Mouse (Mus musculus) forebrain, embryonic 13.5 days (tissue): ENCODE results near the gene Myadm. TPM values are rescaled to one million over a fixed set of nuclear protein-coding genes. Genes with fewer than 3 reads are reported as not detected.
"Not testable (repeated sequence)": the region's sequence is repeated elsewhere in the genome, so short reads cannot be mapped to it uniquely, and the experiment has no call there.

ENCODE experiments used
- ATAC-seq: fragments of 200-750 bp; cut with Nextera tagmentation; 2 replicates; pipeline ENCODE4 v1.8.0; 2017
- H3K27ac ChIP-seq: fragments of 300-500 bp; sonication (generic); 2 replicates; pipeline ENCODE4 v1.5.1; 2015; ENCODE audit warnings: inconsistent platforms, mild to moderate bottlenecking, moderate library complexity
- H3K27me3 ChIP-seq: fragments of 300-500 bp; sonication (generic); 2 replicates; pipeline ENCODE4 v1.6.1; 2015; ENCODE audit warnings: mild to moderate bottlenecking, inconsistent platforms
- H3K36me3 ChIP-seq: fragments of 300-500 bp; sonication (generic); 2 replicates; pipeline ENCODE4 v1.6.1; 2015; ENCODE audit warnings: mild to moderate bottlenecking, inconsistent platforms; ENCODE audit not compliant: poor library complexity, severe bottlenecking
- H3K4me1 ChIP-seq: fragments of 300-500 bp; sonication (generic); 2 replicates; pipeline ENCODE4 v1.6.1; 2015; ENCODE audit warnings: inconsistent platforms
- H3K4me2 ChIP-seq: fragments of 300-500 bp; sonication (generic); 2 replicates; pipeline ENCODE4 v1.6.1; 2015; ENCODE audit warnings: inconsistent platforms, mild to moderate bottlenecking, moderate library complexity
- H3K4me3 ChIP-seq: fragments of 300-500 bp; sonication (generic); 2 replicates; pipeline ENCODE4 v1.5.1; 2015; ENCODE audit warnings: mild to moderate bottlenecking, inconsistent platforms
- H3K9ac ChIP-seq: fragments of 300-500 bp; sonication (generic); 2 replicates; pipeline ENCODE4 v1.6.1; 2015; ENCODE audit warnings: mild to moderate bottlenecking, inconsistent platforms
- H3K9me3 ChIP-seq: fragments of 300-500 bp; sonication (generic); replicated peaks from 2 replicates; pipeline ENCODE4 v1.6.1; 2016; ENCODE audit warnings: inconsistent platforms
- WGBS: fragments of 180-500 bp; shearing (Covaris S2); methylation state at CpG from one replicate; pipeline ENCODE4 v1.1.7; 2015; 5-methylcytosine and 5-hydroxymethylcytosine counted together
- polyA plus RNA-seq: library from polyadenylated mRNA; unstranded; fragments of >200 nt; fragmentation: Nextera tagmentation; extraction: Ambion mirVana; gene quantifications from 2 replicates; pipeline ENCODE4 v1.2.1, GENCODE M21; 2015

The Myadm gene
- polyA plus RNA-seq, 1 experiment from 2014 or later: 14.6 TPM

DNA sequence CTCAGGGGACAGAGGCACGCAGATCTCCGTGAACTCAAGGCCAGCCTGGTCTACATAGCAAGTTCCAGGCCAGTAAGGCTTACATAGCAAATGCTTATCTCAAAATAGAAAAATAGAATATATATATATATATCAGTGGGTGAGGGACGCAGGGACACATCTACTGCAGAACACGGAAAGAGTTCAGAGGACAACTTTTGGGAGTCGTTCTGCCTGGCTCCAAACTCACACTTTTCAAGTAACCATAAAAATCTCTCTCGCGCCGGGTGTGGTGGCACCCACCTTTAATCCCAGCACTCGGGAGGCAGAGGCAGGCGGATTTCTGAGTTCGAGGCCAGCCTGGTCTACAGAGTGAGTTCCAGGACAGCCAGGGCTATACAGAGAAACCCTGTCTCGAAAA is 3.4 kb downstream of the Myadm start:
- peaks cover 35% of the 10 kb centered on the region for H3K36me3 ChIP-seq
- H3K9me3 ChIP-seq, H3K9ac ChIP-seq, H3K4me2 ChIP-seq, ATAC-seq, H3K27ac ChIP-seq, H3K4me3 ChIP-seq, H3K27me3 ChIP-seq: not testable (repeated sequence)
- peaks cover 39% of the 10 kb centered on the region for H3K4me1 ChIP-seq
- WGBS: 86% methylated on average over 12 of the region's 12 CpGs

- Histone ChIP-seq H3K4me2 (peak overlapping the region; percentile 52), H3K27me3 (no peaks in the 10 kb centered on the region), H3K4me3 (peak overlapping the region; percentile 17), H3K9ac (peak overlapping the region; percentile 58), H3K27ac (no peak overlapping the region), H3K9me3 (no peaks in the 10 kb centered on the region), H3K36me3 (peaks cover 40% of the 10 kb centered on the region), H3K4me1 (peaks cover 36% of the 10 kb centered on the region)
- 5% methylated on average over 12 of the region's 14 CpGs for WGBS
- no peak for ATAC-seq
These were observed 3.9 kb downstream of the Myadm start for GRCm38 (mm10) chr7:3292791-3293190.

- Histone ChIP-seq H3K9ac (no peak overlapping the region), H3K4me2 (no peak overlapping the region), H3K27me3 (no peaks in the 10 kb centered on the region), H3K4me1 (peaks cover 25% of the 10 kb centered on the region), H3K4me3 (no peak overlapping the region), H3K36me3 (peaks cover 48% of the 10 kb centered on the region), H3K9me3 (no peaks in the 10 kb centered on the region), H3K27ac (no peak overlapping the region)
- no peak for ATAC-seq
- 91% methylated on average over 1 of the region's 1 CpGs for WGBS
These were observed 5.9 kb downstream of the Myadm start for GRCm38 (mm10) chr7:3294794-3295193.

GRCm38 (mm10) chr7:3295321-3296110 is 6.6 kb downstream of the Myadm start:
- no peak overlapping the region for H3K9ac ChIP-seq
- H3K9me3 ChIP-seq: no peaks in the 10 kb centered on the region
- 92% methylated on average over 5 of the region's 5 CpGs for WGBS
- peaks cover 3% of the 10 kb centered on the region; the same call in 1 of the 2 replicates for H3K27me3 ChIP-seq
- no peak overlapping the region for H3K27ac ChIP-seq
- ATAC-seq: no peak
- no peak overlapping the region for H3K4me3 ChIP-seq
- peaks cover 18% of the 10 kb centered on the region for H3K4me1 ChIP-seq
- peaks cover 48% of the 10 kb centered on the region for H3K36me3 ChIP-seq
- no peak overlapping the region for H3K4me2 ChIP-seq

DNA sequence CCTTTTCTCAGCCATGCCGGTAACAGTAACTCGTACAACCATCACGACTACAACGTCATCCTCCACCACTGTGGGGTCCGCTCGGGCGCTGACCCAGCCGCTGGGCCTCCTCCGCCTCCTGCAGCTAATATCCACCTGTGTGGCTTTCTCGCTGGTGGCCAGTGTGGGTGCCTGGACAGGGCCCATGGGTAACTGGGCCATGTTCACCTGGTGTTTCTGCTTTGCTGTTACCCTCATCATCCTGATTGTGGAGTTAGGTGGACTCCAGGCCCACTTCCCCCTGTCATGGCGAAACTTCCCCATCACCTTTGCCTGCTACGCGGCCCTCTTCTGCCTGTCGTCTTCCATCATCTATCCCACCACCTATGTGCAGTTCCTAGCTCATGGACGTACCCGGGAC is 7.8 kb downstream of the Myadm start:
- Histone ChIP-seq H3K36me3 (peaks cover 48% of the 10 kb centered on the region), H3K9me3 (no peaks in the 10 kb centered on the region), H3K9ac (no peak overlapping the region), H3K4me1 (peaks cover 10% of the 10 kb centered on the region), H3K27ac (no peak overlapping the region), H3K4me3 (no peak overlapping the region), H3K27me3 (peaks cover 15% of the 10 kb centered on the region), H3K4me2 (no peak overlapping the region)
- WGBS: 95% methylated on average over 16 of the region's 16 CpGs
- no peak for ATAC-seq

DNA sequence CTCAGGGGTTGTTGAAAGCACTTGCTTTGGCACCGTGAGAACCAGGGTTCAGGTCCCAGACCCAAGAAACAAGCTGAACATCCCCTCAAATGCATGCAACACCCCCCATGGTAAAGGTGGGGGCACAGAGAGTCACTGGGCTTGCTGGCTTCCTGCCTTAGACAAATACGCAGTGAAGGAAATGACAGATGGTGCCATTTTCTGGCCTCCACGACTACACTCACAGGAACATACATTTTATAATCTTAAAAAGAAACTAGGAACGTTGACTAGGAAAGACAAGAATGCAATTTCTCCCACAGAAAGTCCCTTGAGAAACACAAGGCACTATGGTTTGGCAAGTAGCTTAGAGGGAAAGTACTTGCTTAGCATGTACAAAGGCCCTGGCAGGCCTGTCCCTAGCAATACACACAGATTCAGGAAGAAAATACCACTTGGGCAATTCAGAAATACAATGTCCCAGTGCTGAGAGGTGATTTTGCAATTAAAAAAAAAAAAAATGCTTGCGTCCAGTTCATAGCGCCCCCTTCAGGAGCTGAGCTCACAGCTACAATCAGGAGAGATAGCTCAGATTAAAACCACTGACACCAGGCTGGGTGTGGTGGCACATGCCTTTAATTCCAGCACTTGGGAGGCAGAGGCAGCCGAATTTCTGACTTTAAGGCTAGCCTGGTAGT is 11.2 kb downstream of the Myadm start:
- 54% methylated on average over 7 of the region's 7 CpGs for WGBS

GRCm38 (mm10) chr7:3300891-3301627 is 12.2 kb downstream of the Myadm start:
- peaks cover 27% of the 10 kb centered on the region for H3K27me3 ChIP-seq
- no peak for ATAC-seq
- H3K4me1 ChIP-seq: peaks cover 35% of the 10 kb centered on the region
- peaks cover 24% of the 10 kb centered on the region for H3K36me3 ChIP-seq
- no peak overlapping the region for H3K27ac ChIP-seq
- no peak overlapping the region for H3K9ac ChIP-seq
- no peaks in the 10 kb centered on the region for H3K9me3 ChIP-seq
- 72% methylated on average over 8 of the region's 8 CpGs for WGBS
- H3K4me2 ChIP-seq: no peak overlapping the region
- H3K4me3 ChIP-seq: no peak overlapping the region

More for the DNA sequence above, 11.2 kb downstream of the Myadm start:
- ATAC-seq: no peak
- H3K4me1 ChIP-seq: peaks cover 34% of the 10 kb centered on the region
- no peak overlapping the region for H3K27ac ChIP-seq
- H3K9ac ChIP-seq: no peak overlapping the region
- H3K9me3 ChIP-seq: no peaks in the 10 kb centered on the region
- H3K4me3 ChIP-seq: no peak overlapping the region
- peaks cover 27% of the 10 kb centered on the region for H3K27me3 ChIP-seq
- peaks cover 33% of the 10 kb centered on the region for H3K36me3 ChIP-seq
- H3K4me2 ChIP-seq: no peak overlapping the region

- Histone ChIP-seq H3K27me3 (peaks cover 27% of the 10 kb centered on the region), H3K4me3 (peak overlapping the region; percentile 46), H3K4me1 (peaks cover 35% of the 10 kb centered on the region), H3K4me2 (peak overlapping the region; percentile 89), H3K9ac (peak overlapping the region; percentile 1; the same call in 1 of the 2 replicates), H3K36me3 (peaks cover 17% of the 10 kb centered on the region), H3K9me3 (no peaks in the 10 kb centered on the region), H3K27ac (no peak overlapping the region)
- WGBS: 8% methylated on average over 33 of the region's 33 CpGs
- no peak for ATAC-seq
These were observed 13.0 kb downstream of the Myadm start for GRCm38 (mm10) chr7:3301628-3302555.

- 2% methylated on average over 16 of the region's 16 CpGs for WGBS
- Histone ChIP-seq H3K27me3 (peaks cover 27% of the 10 kb centered on the region), H3K36me3 (peaks cover 8% of the 10 kb centered on the region; the same call in 1 of the 2 replicates), H3K4me3 (peak overlapping the region; percentile 46), H3K4me1 (peaks cover 35% of the 10 kb centered on the region), H3K9me3 (no peaks in the 10 kb centered on the region), H3K9ac (peak overlapping the region; percentile 56), H3K27ac (no peak overlapping the region), H3K4me2 (peak overlapping the region; percentile 89)
- ATAC-seq: peak; percentile 23
These were observed 13.8 kb downstream of the Myadm start for GRCm38 (mm10) chr7:3302556-3303275.

DNA sequence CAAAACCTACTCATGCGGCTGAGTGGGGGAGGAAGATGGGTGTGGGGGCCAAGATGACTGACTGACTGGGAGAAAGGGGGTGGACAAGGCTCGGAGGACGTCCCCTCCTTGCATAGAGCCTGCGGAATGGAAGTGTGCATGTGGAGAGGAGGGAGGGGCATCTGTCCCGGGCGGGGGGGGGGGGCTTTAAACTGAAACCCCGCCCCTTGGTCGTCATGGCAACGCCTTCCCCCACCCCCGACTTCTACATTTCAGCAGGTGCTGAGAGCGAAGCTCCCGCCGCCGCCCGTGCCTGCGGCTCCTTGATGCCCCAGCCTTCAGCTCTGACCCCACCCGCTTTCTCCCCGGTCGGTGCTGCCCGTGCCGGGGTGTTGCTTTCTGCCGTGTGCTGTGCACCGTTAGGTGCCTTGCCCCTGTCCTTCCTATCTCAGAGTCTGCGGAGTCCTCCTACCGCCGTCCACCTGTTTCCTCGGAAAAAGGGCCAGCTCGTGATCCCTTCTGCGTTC is 14.4 kb downstream of the Myadm start:
- Histone ChIP-seq H3K4me2 (peak overlapping the region; percentile 89), H3K36me3 (peaks cover 2% of the 10 kb centered on the region; the same call in 1 of the 2 replicates), H3K4me1 (peaks cover 35% of the 10 kb centered on the region), H3K27me3 (peaks cover 27% of the 10 kb centered on the region), H3K9me3 (no peaks in the 10 kb centered on the region), H3K9ac (peak overlapping the region; percentile 56), H3K4me3 (peak overlapping the region; percentile 46), H3K27ac (no peak overlapping the region)
- WGBS: under 1% methylated on average over 26 of the region's 29 CpGs
- ATAC-seq: peak; percentile 66
